Mouse (Mus musculus) kidney, adult 8-10 months (tissue): ENCODE measurements around the gene Dnase1l3.

Source experiments
- DNase-seq, 2 experiments: peaks; one replicate each; pipeline ENCODE4 v3.0.0; 2022

The Dnase1l3 gene

DNA sequence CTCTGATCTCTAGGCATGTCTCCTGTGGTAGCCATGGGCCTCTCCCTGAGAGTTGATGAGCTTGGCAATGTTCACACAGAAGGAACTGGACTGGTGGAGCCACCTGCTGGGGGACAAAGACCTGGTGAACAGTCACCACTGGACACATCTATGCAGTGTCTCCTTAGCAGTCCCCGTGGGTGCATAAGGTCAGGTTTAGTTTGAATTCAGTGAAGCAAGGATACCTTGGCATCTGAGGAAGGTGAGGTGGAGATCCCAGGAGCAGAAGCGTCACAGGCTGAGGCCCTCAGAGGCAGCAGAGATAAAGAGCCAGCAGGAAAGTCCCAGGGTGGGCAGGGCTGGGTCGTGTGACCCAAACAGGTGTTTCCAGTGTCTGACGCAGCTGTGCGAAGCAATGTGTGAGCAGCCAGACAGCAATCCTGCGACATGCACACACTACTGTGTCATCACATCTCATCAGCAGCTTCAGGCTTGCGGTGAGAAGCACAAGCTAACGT, at the start of gene Dnase1l3:
TSS of gene Dnase1l3 (minus strand) at position 303 of the 497 bp plus-strand sequence.
- DNase-seq: peak in 1 of 2 experiments; percentile 64

DNA sequence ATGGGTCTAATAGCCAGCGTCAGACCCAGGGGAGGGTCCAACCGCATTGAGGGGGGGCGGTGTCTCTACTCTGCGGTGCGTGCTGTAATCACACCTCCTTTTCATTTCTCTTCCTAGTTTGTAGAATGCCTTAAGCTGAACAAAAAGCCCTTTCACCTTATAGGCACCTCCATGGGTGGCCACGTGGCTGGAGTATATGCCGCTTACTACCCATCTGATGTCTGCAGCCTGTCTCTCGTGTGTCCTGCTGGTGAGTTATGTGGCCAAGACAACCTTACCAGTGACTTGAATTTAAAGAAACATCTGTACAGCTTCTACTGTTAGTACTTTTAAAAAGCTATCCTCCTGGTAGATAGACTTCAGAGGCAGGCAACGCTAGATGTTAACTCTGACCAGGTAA, 48.2 kb upstream of the Dnase1l3 start:
- no peak for DNase-seq

DNA sequence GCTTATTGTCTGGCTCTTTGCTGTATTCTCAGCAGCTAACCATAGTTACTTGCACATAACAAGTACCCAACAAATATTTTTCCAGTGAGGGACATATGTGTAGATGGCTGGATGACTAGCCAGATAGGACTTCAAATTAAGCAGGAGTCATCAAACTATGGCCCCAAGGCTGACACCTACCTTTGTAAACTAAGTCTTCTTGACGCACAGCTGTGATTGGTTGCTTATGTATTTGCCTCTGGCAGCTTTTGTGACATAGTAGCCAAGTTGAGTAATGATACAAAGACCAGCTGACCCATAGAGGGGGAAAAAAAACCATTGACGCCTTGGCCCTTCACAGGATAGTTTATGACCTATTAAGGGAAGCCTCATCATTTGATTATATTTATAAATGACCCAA, 47.7 kb upstream of the Dnase1l3 start:
- DNase-seq: no peak

DNA sequence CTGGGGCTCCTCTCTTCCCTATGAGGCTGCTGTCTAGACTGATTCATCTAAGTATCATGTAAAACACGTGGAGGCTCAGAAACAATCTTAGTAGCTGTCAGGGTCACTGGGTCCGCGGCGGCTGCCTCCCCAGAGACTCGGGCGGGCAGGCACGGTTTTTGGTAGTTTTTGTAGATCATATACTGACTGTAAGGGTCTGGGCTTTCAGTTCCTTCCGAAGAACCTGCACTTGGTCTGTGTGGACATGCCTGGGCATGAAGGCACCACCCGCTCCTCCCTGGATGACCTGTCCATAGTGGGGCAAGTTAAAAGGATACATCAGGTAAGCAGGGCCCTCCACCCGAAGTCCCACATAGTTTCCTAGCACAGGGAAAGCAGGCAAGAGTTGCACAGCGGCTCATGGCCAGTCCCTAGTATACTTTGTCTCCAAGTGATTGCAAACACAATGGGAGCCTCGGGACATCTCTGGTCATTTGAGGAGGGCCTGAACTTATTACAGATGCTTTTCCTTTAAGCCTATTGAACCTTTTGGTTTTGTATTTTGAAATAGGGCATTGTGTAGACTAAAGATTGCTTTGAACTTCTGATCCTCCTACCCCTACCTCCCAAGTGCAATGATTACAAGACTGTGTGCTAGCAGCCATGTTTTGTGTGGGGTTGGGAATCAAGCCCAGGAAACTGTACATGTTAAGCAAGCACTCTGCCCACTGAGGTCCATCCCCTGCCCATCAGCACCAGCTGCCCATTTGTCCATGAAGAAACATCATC, 46.7 kb upstream of the Dnase1l3 start:
- no peak for DNase-seq

DNA sequence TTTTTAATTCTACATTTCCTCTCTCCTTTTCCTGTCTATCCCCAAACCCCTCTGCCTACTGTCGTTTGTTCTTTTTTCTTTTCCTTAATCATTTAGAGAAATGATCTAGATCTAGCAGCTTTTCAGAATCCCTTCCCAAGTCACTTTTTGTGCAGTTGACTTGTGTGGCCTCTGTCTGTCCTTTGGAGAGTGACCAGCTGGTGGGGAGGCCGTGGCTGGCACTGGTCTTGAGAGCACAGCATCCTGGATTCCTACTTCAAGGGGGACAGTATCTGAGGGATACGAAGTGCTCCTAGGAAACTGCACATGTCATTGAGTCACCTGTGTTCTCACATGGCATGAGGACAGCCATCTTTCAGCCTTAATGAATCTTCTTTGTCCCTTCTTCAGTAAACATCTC, 45.8 kb upstream of the Dnase1l3 start:
- no peak for DNase-seq

DNA sequence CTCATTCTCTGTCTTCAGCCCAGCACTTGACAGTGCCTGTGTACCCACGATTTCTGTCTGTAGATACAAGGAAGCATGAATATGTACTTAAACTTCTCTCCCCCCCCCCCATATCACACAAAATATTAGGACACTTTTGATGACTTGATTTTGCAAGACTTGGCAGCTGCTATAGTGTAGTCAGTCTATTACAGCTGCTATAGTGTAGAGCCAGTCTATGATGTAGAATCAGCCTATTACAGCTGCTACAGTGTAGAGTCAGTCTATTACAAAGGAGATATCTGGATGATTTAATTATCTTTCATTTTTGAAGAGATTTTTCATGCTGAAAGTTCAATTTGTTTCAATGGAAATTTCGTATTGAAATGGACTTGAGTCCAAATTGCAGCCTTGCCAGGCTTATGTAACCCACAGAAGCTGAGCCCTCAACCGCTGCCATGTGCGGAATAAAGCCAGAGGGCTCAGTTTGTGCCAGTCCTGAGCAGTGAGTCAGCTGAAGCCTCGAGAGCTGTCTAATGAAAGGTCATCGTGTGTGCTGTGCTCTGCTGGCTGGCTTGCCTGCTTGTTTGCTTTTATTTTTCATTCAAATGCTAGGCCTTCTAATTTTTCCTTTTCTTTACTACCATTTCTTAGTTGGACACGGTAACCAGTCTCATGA, 44.5 kb upstream of the Dnase1l3 start:
- peak; percentile 82 to 87 for DNase-seq

DNA sequence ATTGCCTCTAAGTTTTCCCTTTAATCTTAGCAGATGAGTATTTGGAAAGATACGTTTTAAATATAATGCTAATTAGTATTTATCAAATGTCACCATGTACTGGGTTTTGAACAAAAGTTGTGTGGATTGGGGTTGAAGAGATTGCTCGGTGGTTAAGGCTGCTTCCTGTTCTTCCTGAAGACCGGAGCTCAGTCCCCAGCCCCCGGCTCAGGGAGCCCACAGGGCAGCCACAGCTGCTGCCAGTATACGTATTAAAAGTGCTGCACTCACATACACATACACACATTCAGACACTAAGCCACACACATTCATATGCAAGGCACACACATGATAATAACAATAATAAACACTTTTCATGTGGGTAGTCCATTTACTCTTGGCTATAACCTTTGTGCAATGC, 43.8 kb upstream of the Dnase1l3 start:
- DNase-seq: no peak

DNA sequence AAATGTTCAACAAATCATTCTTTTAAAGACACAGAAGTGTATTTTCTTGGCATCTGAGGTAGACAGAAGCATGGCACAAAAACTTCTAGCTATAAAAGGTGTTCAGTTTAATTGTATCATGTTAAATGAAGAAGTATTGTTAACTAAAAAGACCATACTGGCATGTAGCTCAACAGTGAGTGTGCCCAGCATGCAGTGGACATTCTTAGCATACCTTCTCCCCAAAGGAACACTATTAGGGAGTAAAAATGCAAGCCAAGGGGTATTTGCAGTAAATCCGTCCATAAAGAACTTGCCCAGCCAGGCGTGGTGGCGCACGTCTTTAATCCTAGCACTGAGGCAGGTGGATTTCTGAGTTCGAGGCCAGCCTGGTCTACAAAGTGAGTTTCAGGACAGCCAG, 42.0 kb upstream of the Dnase1l3 start:
- DNase-seq: no peak

DNA sequence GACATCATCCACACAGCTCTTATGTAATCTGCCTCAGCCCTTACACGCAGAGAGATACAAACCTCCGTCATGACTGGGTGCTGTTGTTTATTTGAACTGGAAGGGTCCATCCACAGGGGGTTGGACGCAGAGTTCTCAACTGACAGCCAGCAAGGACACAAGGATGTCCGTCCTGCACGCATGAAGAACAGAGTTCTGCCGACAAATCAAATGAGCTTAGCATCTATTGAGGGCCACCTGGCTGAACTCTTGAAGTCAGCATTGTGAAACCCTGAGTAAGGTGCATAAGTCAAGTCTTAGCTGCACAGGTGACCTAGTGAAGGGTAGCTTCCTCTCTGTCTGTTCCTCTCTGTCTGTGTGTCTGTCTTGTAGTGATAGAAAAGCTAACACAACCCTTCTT, 41.6 kb upstream of the Dnase1l3 start:
- DNase-seq: no peak

DNA sequence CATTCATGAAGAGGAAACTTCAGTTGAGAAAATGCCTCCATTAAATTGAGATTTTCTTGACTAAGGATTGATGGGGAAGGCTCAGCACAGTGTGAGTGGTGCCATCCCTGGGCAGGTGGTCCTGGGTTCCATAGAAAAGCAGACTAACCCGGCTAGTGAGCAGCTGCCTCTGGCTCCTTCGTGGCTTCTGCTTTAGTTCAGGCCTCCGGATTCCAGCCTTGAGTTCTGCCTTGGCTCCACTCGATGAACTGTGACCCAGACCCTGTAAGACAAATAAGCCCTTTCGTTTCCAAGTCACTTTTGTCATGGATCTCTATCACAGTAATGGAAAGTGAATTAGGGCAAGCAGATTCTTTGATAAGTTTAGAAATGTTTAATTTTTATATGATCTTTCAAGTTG, 40.2 kb upstream of the Dnase1l3 start:
- no peak for DNase-seq

DNA sequence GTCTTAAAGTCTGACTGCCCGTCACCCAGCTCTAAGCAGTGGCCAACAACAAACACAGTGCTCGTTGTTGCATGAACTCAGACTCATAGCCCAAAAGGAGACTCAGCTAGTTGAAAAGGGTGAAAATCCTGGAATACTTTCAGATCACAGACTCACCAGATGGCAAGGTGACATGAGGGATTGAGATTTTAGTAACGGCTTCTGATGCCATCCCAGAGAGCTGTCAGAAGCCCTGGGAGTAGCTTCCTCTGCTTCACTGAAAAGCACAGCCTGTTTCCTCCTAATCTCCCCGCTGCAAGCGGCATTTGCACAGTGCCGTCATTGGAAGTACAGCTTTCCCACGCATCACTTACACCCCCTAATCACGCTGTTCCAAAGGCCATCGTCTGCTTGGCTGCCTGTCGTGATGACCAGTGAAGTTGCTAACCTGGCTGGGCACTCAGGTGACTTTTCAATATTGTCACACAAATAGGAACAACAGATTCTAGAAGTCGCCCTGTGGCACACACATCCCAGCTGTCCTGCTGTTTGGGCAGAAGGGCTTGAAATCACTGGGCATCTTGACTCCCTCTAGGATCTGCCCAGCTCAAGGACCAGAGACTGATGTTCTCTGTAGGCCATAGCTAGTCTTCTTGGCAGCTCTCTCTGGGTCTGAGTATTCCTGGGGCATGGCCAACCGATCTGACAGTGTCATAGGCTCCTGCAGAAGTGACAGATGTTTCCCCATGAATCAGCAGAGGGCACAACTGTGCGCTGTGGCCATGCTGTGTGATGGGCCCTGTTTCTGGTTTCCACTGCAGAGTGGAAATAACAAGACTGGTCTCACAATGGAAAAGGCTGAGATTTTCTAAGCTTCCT, 37.9 kb upstream of the Dnase1l3 start:
- no peak for DNase-seq

DNA sequence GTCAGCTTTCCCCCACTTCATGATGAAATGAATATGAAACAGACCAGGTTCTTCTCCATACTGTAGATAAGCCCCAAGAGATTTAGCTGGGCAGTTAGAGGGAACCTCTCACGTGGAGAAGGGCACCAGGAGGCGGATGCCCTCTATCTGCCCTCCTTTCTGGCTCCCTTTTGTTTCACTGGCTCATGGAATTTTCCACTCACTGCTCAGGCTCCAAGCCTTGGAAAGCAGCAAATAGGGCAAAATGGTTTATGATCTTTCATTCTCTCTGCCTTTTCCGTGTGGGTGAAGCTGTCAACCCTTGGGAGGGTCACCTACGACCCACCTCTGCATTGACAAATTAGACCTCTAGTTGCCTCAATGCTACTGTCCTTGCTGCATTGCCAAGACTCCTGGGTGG, 36.2 kb upstream of the Dnase1l3 start:
- peak; percentile 58 to 70 for DNase-seq

DNA sequence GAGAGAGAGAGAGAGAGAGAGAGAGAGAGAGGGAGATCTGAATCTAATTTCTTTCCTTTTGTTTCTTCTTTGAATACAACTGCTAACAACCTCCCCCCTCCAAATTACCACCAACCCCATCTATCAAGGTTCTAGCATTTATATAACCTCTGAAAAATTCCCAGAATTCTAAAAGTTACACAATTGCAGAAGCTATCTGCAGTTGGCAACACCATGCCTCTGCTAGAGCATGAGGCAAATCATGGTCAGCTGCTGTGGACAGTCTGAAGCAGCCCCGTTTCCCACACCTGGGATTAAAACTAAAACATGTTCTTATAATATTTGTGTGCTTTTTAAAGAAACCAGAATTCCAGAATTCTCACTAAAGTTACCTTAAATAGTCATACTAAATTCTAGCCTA, 35.4 kb upstream of the Dnase1l3 start:
- no peak for DNase-seq

DNA sequence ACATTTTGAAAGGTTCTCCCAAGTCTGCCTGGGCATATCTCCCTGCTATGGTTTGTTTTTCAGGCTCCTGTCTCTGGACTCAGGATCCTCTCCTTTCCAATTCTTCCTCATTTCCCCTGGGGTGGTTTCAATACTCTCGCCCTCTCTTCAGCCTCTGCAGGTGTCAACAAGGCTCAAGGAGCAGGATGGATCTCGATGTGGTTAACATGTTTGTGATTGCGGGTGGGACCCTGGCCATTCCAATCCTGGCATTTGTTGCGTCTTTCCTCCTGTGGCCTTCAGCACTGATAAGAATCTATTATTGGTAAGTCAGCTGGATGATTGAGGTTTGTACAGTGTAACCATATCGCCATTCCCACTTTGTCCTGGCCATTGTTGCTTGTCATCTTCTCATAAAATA, 33.7 kb upstream of the Dnase1l3 start:
- no peak for DNase-seq

DNA sequence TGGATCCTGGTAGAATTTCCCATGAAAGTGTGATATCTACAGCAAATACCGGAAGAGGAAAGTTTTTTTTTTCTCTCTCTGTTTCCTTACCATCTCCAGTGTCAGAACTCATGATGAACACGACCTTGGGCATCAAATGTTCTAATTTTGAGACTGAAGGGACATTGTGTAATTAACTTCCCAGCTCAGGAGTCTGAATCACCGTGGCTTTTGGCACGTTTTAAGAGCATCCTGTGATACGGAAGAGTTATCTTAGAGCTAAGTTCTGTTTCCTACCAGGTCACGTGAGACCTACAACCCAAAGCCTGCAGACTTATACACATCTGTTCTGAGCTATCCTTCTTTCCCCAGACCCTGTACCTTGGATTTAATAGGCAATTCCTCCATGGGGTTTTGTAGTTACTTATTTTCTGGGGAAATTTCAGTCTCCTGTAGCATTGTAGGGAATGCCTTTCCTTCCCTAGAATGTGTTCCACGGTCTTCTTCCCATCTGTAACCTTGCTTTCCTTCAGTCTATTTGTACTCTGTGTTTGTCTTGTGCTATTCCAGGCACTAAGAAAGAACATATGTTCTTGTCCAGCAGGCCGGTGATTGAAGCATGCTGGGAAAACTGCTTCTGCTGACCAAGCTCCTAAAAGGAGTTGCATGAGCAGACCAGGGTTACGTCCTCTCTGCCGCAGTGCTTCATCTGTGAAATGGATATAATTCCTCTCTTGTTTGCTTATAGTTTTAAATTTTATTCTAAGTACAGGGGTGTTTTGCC, 32.6 kb upstream of the Dnase1l3 start:
- no peak for DNase-seq

DNA sequence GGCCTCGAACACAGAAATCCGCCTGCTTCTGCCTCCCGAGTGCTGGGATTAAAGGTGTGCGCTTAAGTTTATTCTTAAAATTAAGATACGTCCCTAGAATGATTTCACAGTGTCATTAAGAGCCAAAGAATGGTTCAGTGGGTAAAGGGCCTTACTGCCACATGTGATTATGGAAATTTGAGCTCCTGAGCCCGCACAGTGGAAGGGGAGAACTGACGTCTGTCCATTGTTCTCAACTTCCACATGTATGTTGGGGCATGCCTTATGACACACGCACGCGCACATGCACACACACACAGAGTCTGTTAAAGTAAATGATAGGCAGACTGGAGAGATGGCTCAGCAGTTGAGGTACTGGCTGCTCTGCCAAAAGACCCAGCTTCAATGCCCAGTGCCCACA, 30.6 kb upstream of the Dnase1l3 start:
- DNase-seq: no peak

DNA sequence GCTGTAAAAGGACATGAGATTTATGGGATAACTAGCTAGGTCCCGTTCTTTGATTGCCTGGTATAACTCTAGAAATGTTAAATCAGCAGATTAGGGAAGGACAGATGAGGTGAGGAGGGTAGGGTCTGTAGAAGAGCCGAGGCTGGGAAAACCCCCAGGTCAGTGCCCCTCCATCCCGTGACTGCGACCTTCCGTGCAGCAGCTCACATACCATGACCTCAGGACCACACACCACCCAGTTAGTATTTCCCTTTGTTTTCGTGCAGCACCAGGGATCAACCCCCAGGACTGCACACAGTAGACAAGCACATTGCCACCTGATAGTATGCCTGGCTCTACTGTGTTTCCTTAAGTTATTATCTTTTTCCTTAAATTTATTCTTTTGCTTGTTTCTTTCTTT, 30.1 kb upstream of the Dnase1l3 start:
- no peak for DNase-seq

DNA sequence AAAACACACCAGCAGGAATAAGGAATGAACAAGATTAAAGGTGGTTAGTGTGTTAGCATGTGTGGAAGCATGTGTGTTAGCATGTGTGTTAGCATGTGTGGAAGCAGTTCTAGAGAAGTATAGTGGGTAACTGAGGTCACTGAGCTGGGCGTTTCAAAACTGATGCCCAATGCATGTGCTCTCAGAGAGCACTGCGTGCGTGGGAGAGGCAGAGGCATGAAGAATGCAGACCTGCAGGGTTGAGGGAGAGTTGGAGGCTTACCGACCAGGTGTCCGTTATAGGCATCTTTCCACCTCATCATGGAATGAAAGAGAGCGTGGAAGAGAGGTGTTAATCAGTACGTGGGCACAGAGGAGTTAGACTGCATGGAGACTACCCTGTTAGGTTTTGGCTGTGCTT, 26.2 kb upstream of the Dnase1l3 start:
- no peak for DNase-seq

DNA sequence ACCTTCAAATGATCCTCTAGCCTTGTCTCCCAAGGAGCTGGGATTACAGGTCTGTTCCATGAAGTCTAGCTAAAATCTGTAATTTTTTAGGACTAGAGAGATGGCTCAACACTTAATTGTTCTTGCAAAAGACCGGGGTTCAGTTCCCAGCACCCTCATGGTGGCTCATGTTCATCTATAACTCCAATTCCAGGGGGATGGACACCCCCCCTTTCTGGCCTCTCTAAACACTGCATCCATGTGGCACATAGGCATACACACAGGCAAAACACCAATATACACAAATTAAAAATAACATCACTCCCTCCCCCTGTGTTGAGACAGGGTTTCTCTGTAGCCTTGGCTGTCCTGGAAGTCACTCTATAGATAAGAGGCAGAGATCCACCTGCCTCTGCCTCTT, 25.6 kb upstream of the Dnase1l3 start:
- DNase-seq: no peak

DNA sequence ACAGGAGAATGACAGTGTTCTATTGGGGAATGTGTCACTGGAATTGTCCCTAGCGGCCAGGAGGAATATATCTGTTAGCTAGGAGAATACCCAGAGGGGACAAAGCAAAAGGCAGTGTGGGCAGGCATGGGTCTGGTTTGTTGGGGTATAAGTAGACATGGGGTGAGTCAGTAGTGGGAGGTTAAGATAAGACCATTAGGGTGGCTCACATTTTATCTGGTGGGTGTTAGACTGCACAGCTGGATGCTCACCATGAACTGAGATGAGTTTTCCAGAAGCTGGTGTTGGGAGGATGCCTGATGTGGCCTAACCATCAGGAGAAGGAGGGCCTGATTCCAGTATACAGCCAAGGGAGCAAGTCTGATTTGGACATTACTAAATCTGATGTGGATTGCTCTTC, 22.6 kb upstream of the Dnase1l3 start:
- no peak for DNase-seq

DNA sequence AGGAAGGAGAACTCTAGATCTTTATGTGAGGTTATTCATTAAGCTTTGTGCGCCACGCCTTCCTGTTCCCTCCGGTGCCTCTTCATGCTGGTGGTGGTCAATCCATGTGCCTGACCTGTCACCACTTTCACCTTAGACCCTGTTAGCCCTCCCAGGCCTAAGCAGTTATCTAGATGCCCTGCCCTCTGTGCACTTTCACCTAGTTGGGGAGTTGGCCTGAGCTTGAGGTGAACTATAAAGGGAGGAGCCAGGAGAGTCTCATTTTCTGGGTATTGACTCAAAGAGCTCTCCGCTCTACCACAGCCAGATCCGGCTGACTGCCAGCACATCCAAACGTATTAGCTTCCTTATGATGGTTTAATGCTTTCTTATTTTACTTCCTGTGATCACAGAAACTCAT, 21.9 kb upstream of the Dnase1l3 start:
- peak; percentile 45 to 64 for DNase-seq

DNA sequence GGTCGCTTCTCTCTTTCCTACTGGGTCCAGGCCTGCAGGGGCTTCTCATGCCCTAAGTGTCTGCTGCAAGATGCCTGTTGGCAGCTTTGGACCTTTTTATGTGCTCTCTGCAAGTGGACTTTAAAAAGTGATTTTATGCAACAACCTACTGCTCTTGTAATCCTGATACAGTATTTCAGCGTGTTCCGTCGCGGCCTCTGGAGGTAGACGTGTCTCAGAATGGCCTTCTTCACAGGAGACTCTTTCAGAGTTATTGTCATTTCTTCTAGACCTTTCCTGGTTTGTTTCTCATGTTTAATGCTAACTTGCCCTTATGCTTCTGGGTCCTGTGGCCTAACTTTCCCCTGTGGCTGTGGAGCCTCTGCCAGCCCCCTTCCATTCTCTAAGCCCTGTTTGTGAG, 21.4 kb upstream of the Dnase1l3 start:
- no peak for DNase-seq

DNA sequence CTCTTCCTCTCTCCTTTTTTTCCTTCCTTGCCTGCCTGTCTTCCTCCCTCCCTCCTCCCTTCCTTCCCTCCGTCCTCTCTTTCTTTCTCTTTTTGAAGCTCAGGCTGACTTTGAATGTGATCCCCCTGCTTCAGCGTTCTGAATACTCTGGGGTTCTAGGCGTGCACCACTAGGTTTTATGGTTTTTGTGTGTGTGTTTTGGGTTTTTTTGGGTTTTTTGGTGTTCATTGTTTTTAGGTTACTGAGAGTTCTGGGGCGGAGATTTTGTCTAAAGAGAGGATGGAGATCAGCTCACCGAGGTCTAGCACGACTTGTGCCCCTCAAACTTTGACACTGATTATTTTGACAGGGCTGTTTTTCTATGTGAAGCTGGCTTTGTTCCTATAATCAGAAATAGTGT, 17.6 kb upstream of the Dnase1l3 start:
- no peak for DNase-seq
